Mouse (Mus musculus) stomach, postnatal 0 days (tissue): ENCODE data around the gene Stat6.

ENCODE experiments used
- CTCF ChIP-seq: IDR thresholded peaks from 2 replicates; pipeline ENCODE4 v1.5.1; 2016; ENCODE audit warnings: antibody characterized with exemption, low read depth, mild to moderate bottlenecking, moderate library complexity
- EP300 ChIP-seq: optimal IDR thresholded peaks from 2 replicates; pipeline ENCODE3; 2016; ENCODE audit warnings: antibody characterized with exemption

GRCm38 (mm10) chr10:127664166-127664565 is 21.4 kb downstream of the Stat6 start:
- TF ChIP-seq CTCF (no peak), EP300 (no peak)
